Mouse (Mus musculus): ENCODE data around the gene Map4k1. TPM values are rescaled to one million over a fixed set of nuclear protein-coding genes. Genes with fewer than 3 reads are reported as not detected.

Map4k1 gene
- total RNA-seq, 1 experiment from 2014 or later, result 72.9 TPM

GRCm38 (mm10) chr7:28971770-28972269 is 10.0 kb upstream of the Map4k1 start:
- ATAC-seq (replicated peaks; ENCODE audit: low read depth, poor library complexity, severe bottlenecking), result no peak

DNA sequence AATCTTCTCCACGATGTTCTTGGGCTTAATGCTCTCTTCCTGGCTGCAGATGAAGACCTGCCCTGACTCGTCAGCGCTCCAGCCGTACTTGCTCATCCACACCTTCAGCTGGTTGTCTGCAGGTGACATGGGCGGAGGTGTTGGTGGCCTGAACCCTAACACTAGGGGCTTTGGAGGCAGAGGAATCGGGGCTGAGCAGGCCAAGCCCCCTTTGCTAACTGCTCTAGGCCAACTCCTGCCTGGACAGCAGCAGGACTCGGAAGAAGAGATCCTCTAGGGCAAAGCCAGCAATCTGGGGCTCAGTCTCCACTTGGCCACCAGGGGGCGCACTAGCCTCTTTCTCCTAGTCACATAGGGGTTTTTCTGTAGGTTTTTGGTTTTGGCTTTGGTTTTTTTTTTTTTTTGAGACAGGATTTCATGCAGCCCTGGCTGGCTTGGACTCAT is 9.3 kb upstream of the Map4k1 start:
- peak; percentile 76 for ATAC-seq (replicated peaks; ENCODE audit: low read depth, poor library complexity, severe bottlenecking)

DNA sequence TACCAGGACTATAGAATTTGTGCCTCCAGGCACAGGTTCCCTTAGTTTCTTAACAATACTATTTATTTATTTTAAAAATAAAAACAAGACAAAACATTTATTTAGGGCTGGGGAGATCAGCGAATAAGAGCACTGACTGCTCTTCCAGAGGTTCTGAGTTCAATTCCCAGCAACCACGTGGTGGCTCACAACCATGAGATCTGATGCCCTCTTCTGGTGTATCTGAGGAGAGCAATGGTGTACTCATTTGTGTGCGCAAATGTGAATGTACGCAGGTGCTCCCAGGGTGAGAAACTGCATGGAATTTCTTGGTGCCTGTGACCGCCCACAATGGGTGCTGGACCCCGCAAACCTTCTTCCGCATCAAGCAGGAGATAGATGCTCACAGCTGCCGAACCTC is 8.8 kb upstream of the Map4k1 start:
- no peak for ATAC-seq (replicated peaks; ENCODE audit: low read depth, poor library complexity, severe bottlenecking)

DNA sequence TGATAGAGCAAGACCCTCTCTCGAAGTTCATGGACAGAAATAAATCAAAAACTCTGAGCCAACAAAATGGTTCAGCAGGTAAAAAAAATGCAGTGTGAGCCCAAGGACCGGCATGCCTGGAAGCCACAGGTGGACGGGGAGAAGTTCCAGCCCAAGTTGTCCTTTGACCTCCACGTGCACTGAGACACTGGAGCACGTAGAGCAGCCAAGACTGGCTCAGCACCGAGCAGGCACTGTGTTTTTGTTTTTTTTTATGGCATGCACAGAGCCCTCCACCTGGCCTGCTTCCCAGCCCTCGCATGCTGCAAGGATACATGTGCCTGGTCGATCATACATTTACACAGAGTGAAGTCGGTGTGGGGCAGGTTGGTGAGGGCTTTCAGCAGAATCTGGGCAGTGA is 4.3 kb upstream of the Map4k1 start:
- ATAC-seq (replicated peaks; ENCODE audit: low read depth, poor library complexity, severe bottlenecking), result no peak

GRCm38 (mm10) chr7:28982274-28983013 is 594 bp downstream of the Map4k1 start:
- peak; percentile 66 for ATAC-seq (replicated peaks; ENCODE audit: low read depth, poor library complexity, severe bottlenecking)

DNA sequence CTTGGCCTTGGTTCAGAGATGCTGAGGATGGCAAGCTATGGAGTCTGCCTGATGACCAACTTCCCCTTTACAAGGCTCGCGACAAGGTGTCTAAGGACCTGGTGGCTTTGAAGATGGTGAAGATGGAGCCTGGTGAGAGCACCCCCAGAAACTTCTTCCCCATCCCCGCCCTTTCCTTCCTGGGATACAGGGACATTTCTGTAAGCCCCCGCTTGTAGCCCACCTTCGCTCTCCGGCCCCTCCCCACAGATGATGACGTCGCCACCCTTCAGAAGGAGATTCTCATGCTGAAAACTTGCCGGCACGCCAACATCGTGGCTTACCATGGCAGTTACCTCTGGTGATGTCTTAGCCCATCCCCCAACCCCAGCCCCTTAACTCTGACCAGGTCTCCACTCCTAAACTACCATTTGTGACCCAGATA is 1.3 kb downstream of the Map4k1 start:
- ATAC-seq (replicated peaks; ENCODE audit: low read depth, poor library complexity, severe bottlenecking), result peak; percentile 18

DNA sequence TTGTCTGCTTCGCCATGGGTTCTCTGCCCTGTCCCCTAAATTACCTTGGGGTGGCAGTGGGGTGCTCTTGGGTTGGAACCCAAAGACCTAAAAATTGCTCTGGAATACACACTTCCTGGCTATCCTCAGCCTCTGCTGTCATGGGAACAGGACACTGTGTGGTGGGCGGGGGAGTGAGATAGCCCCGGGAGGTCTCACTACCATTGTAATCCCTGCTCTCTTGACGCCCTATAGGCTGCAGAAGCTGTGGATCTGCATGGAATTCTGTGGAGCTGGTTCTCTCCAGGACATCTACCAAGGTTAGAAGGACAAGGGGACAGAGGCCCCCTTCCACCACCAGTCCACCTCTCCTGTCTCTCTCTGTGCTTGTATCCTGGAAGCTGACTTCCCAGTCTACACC is 2.0 kb downstream of the Map4k1 start:
- no peak for ATAC-seq (replicated peaks; ENCODE audit: low read depth, poor library complexity, severe bottlenecking)

GRCm38 (mm10) chr7:28984452-28984851 is 2.6 kb downstream of the Map4k1 start:
- no peak for ATAC-seq (replicated peaks; ENCODE audit: low read depth, poor library complexity, severe bottlenecking)

- no peak for ATAC-seq (replicated peaks; ENCODE audit: low read depth, poor library complexity, severe bottlenecking)
Observed at GRCm38 (mm10) chr7:28985207-28985606, 3.4 kb downstream of the Map4k1 start.

- ATAC-seq (replicated peaks; ENCODE audit: low read depth, poor library complexity, severe bottlenecking), result no peak
Observed at GRCm38 (mm10) chr7:28990766-28991273, 9.0 kb downstream of the Map4k1 start.

GRCm38 (mm10) chr7:28991616-28992015 is 9.8 kb downstream of the Map4k1 start:
- no peak for ATAC-seq (replicated peaks; ENCODE audit: low read depth, poor library complexity, severe bottlenecking)

DNA sequence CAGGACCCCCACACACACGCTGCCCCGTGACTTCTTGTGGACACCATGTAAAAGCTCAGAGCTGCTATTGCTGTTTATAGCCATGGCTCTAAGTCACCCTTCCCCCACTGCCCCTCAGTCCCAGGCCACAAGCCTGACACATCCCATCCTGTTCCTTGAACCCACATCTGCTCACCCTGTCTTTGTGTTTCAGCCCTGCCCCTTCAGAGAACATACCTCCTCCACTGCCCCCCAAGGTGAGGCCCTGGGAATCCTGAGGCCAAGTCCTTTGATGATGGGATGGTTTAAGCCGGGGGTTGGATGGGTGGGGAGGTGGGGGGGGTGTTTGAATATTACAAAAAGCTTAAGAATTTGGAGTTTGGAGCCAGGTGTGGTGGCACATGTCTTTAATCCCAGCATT is 11.1 kb downstream of the Map4k1 start:
- no peak for ATAC-seq (replicated peaks; ENCODE audit: low read depth, poor library complexity, severe bottlenecking)

DNA sequence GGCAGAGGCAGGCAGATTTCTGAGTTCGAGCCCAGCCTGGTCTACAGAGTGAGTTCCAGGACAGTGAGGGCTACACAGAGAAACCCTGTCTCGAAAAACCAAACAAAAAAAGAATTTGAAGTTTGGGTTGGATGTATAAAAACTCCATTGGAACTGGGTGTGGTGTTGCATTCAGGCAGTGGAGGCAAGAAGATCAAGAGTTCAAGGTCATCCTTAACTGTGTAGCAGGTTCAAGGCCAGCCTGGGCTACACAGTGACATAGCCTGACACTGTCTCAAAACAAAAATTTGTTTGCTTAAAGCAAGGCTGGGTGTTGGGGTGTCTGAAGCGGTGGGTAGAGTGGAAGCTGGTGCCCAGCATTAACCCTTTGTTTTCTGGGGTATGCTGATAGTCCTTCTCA is 11.6 kb downstream of the Map4k1 start:
- ATAC-seq (replicated peaks; ENCODE audit: low read depth, poor library complexity, severe bottlenecking), result no peak

DNA sequence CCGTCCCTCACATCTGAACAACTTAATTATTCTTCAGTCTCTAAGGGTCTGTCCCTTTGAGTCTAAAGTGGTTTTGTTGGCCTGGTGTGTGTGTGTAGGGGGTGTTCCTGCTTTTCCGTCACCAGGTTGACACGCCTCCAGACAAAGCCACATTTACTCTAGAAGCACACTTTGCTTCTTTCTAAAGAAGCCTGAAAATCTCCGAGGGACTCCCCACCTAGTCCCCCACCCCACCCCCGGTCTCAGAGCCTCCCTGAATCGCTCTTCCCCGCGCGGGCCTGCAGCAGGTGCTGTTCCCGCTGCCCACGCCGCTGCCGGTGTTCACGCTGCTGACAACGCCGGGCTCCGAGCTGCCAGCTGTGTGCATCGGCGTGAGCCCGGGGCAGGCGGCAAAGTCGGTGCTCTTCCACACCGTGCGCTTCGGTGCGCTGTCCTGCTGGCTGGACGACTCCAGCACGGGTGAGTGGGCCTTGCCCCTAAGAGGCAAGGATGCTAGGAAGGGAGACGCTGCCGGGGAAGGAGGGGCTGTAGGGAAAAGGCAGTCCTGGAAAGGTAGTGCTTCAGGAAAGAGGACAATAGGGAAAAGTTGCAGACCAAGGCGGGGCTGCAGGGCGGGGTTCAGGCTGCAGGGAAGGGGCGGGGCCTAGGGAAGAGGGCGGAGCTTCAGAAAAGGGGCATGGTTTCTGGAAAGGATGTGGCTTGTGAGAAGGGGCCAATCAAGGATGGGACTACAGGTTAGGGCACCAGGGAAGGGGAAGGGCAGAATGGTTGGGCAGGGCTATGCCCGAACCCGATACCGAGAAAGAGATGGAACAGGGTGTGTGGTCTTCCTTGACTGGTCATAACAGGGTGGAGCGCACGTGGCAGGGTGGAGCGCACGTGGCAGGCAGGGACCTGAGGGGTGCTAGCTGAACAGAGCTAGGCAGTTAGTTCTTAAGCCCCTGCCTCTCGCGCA is 19.1 kb downstream of the Map4k1 start:
- ATAC-seq (replicated peaks; ENCODE audit: low read depth, poor library complexity, severe bottlenecking), result peak; percentile 96

GRCm38 (mm10) chr7:29007224-29008101 is 25.6 kb downstream of the Map4k1 start:
- peak; percentile 42 for ATAC-seq (replicated peaks; ENCODE audit: low read depth, poor library complexity, severe bottlenecking)

DNA sequence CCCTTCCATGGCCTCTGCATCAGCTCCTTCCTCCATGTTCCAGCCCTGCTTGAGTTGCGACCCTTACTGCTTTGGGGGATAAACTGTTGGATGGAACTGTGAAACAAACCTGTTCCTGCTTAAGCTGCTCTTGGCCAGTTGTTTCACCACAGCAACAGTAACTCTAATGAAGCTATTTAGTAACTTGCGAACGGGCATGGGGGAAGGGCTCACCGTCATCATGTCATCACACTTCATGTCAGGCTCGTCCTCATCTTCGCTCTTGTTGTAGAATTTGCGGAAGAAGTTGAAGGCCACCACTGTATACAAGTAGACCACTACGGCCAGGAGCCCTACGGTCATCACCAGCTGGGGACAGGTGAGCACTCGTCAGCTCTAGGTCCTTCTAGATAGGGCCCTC is 26.3 kb downstream of the Map4k1 start:
- ATAC-seq (replicated peaks; ENCODE audit: low read depth, poor library complexity, severe bottlenecking), result no peak

DNA sequence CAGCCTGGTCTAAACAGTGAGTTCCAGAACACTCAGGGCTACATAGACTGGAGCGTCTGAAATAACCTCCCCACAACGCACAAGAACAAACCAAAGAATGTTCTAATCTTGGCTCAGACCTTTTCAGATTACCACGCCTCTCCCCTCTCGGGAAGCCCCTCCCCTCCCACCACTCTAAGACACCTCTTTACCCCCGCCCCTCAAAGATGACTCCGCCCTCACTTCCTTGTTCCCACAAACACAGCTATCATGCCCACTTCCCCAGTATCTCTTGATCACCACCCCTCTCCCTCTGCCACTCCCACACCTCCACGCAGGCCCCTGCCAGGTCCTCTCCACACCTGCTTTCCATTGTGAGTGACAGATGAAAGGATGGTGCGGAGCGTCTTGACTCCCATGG is 26.9 kb downstream of the Map4k1 start:
- peak; percentile 61 for ATAC-seq (replicated peaks; ENCODE audit: low read depth, poor library complexity, severe bottlenecking)

DNA sequence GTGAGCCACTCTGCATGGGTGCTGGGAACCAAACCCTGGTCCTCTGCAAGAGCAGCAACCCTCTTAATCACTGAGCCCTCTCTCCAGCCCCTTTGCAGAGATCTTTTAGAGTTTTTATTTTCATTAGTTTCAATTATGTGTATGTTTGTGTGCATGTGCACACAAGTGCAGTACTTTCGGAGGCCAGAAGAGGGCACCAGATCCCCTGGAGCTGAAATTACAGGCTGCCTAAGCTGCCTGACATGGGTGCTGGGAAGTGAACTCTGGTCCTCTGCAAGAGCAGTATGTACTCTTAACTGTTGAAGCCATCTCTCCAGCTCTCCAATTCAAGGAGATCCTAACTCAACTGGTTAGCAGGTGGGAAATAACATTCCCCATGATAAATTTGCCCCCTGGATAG is 33.1 kb downstream of the Map4k1 start:
- ATAC-seq (replicated peaks; ENCODE audit: low read depth, poor library complexity, severe bottlenecking), result no peak

GRCm38 (mm10) chr7:29016440-29016839 is 34.6 kb downstream of the Map4k1 start:
- ATAC-seq (replicated peaks; ENCODE audit: low read depth, poor library complexity, severe bottlenecking), result no peak

DNA sequence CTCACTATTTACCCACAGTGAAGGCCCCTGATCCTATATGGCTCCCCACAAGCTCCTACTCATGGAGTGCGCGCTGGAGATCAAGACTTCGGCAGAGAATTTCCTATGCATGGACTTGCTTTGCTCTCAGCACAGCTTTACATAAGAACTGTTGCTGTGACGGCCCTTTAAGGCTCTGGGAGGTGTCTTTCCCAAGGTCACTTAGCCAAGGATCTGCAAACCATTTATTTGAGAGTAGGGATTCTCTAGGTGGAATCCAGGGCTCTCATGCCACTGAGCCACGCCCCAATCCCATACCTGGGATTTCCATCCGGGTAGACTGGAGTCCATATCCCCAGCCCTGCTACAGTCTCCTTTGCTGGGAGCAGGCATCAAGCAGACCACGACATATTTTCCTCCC is 35.4 kb downstream of the Map4k1 start:
- ATAC-seq (replicated peaks; ENCODE audit: low read depth, poor library complexity, severe bottlenecking), result no peak

All from common myeloid progenitor, adult 5-6 weeks (primary cell).